Mouse (Mus musculus): ENCODE data around the gene Ap5m1.

Ap5m1 gene

GRCm38 (mm10) chr14:49118381-49118780 is 52.5 kb downstream of the Ap5m1 start:
- in situ Hi-C loops (cut with MboI, MseI) = loop anchor here (5.0 to 25.0 kb wide), 5 partner anchors 286 to 746 kb away; no protein-coding TSS in a partner anchor

GRCm38 (mm10) chr14:49121723-49122122 is 55.8 kb downstream of the Ap5m1 start:
- in situ Hi-C loops (cut with MboI, MseI) = loop anchor here in 1 of 2 experiments (25.0 kb wide), 1 partner anchor 584 kb away; no protein-coding TSS in a partner anchor

- in situ Hi-C loops (cut with MboI, MseI) = no loop called here
These were observed 61.4 kb downstream of the Ap5m1 start for GRCm38 (mm10) chr14:49127162-49127779.

- in situ Hi-C loops (cut with MboI, MseI) = no loop called here
These were observed 62.8 kb downstream of the Ap5m1 start for GRCm38 (mm10) chr14:49128544-49129263.

GRCm38 (mm10) chr14:49132391-49132790 is 66.5 kb downstream of the Ap5m1 start:
- in situ Hi-C loops (cut with MboI, MseI) = no loop called here

GRCm38 (mm10) chr14:49138171-49138570 is 72.3 kb downstream of the Ap5m1 start:
- in situ Hi-C loops (cut with MboI, MseI) = no loop called here

- in situ Hi-C loops (cut with MboI, MseI) = no loop called here
These were observed 74.9 kb downstream of the Ap5m1 start for GRCm38 (mm10) chr14:49140756-49141155.

Data from T-helper 17 cell (primary cell).